Mouse (Mus musculus) olfactory bulb, adult 2 months (tissue): ENCODE measurements around the gene Sox5.

Experiments
- CTCF ChIP-seq: fragments of 200-500 bp; IDR thresholded peaks from 2 replicates; pipeline ENCODE4 v1.5.1; 2012; ENCODE audit warnings: low read depth, mild to moderate bottlenecking, low read length, moderate library complexity; ENCODE audit not compliant: insufficient read depth
- POLR2A ChIP-seq: fragments of 200-500 bp; IDR thresholded peaks from 2 replicates; pipeline ENCODE4 v1.6.1; 2012; ENCODE audit warnings: mild to moderate bottlenecking, low read depth, low read length, moderate library complexity; ENCODE audit not compliant: insufficient read depth

DNA sequence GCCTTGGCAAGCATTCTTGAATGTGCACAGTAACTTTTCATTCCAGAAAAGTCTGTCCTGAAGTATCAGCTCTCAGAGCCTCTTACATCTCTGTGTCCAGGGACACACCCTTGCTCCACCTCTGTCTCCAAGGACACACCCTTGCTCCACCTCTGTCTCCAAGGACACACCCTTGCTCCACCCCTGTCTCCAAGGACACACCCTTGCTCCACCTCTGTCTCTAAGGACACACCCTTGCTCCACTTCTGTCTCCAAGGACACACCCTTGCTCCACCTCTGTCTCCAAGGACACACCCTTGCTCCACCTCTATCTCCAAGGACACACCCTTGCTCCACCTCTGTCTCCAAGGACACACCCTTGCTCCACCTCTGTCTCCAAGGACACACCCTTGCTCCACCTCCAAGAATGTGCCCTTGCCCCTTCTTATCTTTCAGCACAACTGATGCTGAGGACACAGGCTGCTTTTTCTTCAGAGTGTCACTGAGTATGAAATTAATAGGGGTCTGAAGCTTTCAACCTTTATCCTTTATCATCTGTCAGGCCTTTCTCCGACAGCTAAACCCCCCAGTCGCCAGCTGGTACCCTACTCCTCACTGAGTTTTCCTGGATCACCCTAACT, 452.4 kb downstream of the Sox5 start:
- TF ChIP-seq CTCF (no peak), POLR2A (no peak)
